Mouse (Mus musculus) embryonic facial prominence, embryonic 14.5 days (tissue): Measurements from ENCODE around the gene Pisd. TPM values are rescaled to one million over a fixed set of nuclear protein-coding genes. Genes with fewer than 3 reads are reported as not detected.
"Not testable (repeated sequence)": the region's sequence is repeated elsewhere in the genome, so short reads cannot be mapped to it uniquely, and the experiment has no call there.

Experiments used
- ATAC-seq: fragments of 200-750 bp; cut with Nextera tagmentation; 2 replicates; pipeline ENCODE4 v1.8.0; 2017; ENCODE audit warnings: low read depth, moderate number of reproducible peaks, moderate TSS enrichment
- DNase-seq: peaks from one replicate; pipeline ENCODE4 v3.0.0-alpha.2; 2015; ENCODE audit warnings: low spot score
- H3K27ac ChIP-seq: fragments of 300-500 bp; sonication (generic); replicated peaks from 2 replicates; pipeline ENCODE4 v1.5.1; 2014; ENCODE audit warnings: low read depth, mild to moderate bottlenecking, low read length, moderate library complexity
- H3K27me3 ChIP-seq: fragments of 300-500 bp; sonication (generic); replicated peaks from 2 replicates; pipeline ENCODE4 v1.6.1; 2014; ENCODE audit warnings: low read length; ENCODE audit not compliant: control insufficient read depth, insufficient read depth
- H3K36me3 ChIP-seq: fragments of 300-500 bp; sonication (generic); 2 replicates; pipeline ENCODE4 v1.6.1; 2014; ENCODE audit warnings: low read length, mixed read lengths; ENCODE audit not compliant: control insufficient read depth, insufficient read depth
- H3K4me1 ChIP-seq: fragments of 300-500 bp; sonication (generic); 2 replicates; pipeline ENCODE4 v1.6.1; 2014; ENCODE audit warnings: antibody characterized with exemption, low read length; ENCODE audit not compliant: control insufficient read depth, insufficient read depth
- H3K4me2 ChIP-seq: fragments of 300-500 bp; sonication (generic); 2 replicates; pipeline ENCODE4 v1.6.1; 2014; ENCODE audit warnings: low read depth, mild to moderate bottlenecking, low read length, moderate library complexity, mixed read lengths
- H3K4me3 ChIP-seq: fragments of 300-500 bp; sonication (generic); 2 replicates; pipeline ENCODE4 v1.5.1; 2014; ENCODE audit warnings: low read depth, mild to moderate bottlenecking, low read length
- H3K9ac ChIP-seq: fragments of 300-500 bp; sonication (generic); 2 replicates; pipeline ENCODE4 v1.6.1; 2014; ENCODE audit warnings: low read depth, mild to moderate bottlenecking, low read length, moderate library complexity, mixed read lengths
- H3K9me3 ChIP-seq: fragments of 300-500 bp; sonication (generic); 2 replicates; pipeline ENCODE4 v1.6.1; 2016; ENCODE audit warnings: low read length; ENCODE audit not compliant: control insufficient read depth
- WGBS: fragments of 180-500 bp; shearing (Covaris S2); extraction: QIAGEN DNeasy Blood & Tissue Kit; methylation state at CpG from one replicate; pipeline ENCODE4 v1.1.7; 2014; 5-methylcytosine and 5-hydroxymethylcytosine counted together
- polyA plus RNA-seq: library from polyadenylated mRNA; unstranded; fragments of >200 nt; fragmentation: Nextera tagmentation; extraction: Ambion mirVana; gene quantifications from 2 replicates; pipeline ENCODE4 v1.2.1, GENCODE M21; 2014

Gene Pisd
- polyA plus RNA-seq, 1 experiment from 2014 or later, result 52.5 TPM

- ATAC-seq (no peak), DNase-seq (no peak)
- H3K4me1 ChIP-seq, result peaks cover 3% of the 10 kb centered on the region; the same call in 1 of the 2 replicates
- no peak overlapping the region for H3K4me3 ChIP-seq
- no peak overlapping the region for H3K27ac ChIP-seq
- H3K36me3 ChIP-seq, result no peaks in the 10 kb centered on the region; the same call in 1 of the 2 replicates
- H3K9ac ChIP-seq, result no peak overlapping the region
- H3K27me3 ChIP-seq, result no peaks in the 10 kb centered on the region
- no peaks in the 10 kb centered on the region for H3K9me3 ChIP-seq
- no peak overlapping the region for H3K4me2 ChIP-seq
- WGBS, result 97% methylated on average over 5 of the region's 5 CpGs
Observed at GRCm38 (mm10) chr5:32781596-32781995, 3.9 kb downstream of the Pisd start.

GRCm38 (mm10) chr5:32778168-32778567 is 7.3 kb downstream of the Pisd start:
- 85% methylated on average over 3 of the region's 3 CpGs for WGBS
- ATAC-seq (no peak), DNase-seq (no peak)
- no peak overlapping the region for H3K4me3 ChIP-seq
- no peak overlapping the region for H3K27ac ChIP-seq
- H3K36me3 ChIP-seq, result peaks cover 7% of the 10 kb centered on the region; the same call in 1 of the 2 replicates
- no peak overlapping the region for H3K9ac ChIP-seq
- no peak overlapping the region for H3K4me2 ChIP-seq
- H3K4me1 ChIP-seq, result no peaks in the 10 kb centered on the region
- H3K9me3 ChIP-seq, result no peaks in the 10 kb centered on the region
- H3K27me3 ChIP-seq, result no peaks in the 10 kb centered on the region

DNA sequence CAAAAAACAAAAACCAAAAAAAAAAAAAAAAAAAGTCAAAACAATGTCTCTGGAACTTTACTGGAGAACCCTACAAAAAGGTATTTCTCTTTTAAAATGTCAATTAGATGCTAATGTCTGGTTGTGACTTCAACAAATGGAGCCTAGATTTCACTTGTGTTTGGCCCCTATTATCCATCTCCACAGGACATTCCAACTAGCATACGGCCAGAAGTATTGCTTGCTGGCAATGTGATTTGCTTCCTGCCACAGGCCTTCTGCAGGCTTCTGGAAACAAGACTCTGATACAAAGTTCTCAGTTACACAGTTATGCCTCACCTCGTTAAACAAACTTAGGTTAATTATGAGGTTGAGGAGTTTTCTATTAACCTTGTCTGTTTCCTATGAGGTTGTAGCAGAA is 13.1 kb downstream of the Pisd start:
- H3K27ac ChIP-seq, result no peak overlapping the region
- no peak overlapping the region for H3K4me2 ChIP-seq
- no peaks in the 10 kb centered on the region for H3K9me3 ChIP-seq
- ATAC-seq, result no peak
- H3K4me1 ChIP-seq, result no peaks in the 10 kb centered on the region
- DNase-seq, result no peak
- no peak overlapping the region for H3K4me3 ChIP-seq
- H3K27me3 ChIP-seq, result no peaks in the 10 kb centered on the region
- H3K36me3 ChIP-seq, result peaks cover 14% of the 10 kb centered on the region; the same call in 1 of the 2 replicates
- no peak overlapping the region for H3K9ac ChIP-seq
- 79% methylated on average over 2 of the region's 2 CpGs for WGBS

DNA sequence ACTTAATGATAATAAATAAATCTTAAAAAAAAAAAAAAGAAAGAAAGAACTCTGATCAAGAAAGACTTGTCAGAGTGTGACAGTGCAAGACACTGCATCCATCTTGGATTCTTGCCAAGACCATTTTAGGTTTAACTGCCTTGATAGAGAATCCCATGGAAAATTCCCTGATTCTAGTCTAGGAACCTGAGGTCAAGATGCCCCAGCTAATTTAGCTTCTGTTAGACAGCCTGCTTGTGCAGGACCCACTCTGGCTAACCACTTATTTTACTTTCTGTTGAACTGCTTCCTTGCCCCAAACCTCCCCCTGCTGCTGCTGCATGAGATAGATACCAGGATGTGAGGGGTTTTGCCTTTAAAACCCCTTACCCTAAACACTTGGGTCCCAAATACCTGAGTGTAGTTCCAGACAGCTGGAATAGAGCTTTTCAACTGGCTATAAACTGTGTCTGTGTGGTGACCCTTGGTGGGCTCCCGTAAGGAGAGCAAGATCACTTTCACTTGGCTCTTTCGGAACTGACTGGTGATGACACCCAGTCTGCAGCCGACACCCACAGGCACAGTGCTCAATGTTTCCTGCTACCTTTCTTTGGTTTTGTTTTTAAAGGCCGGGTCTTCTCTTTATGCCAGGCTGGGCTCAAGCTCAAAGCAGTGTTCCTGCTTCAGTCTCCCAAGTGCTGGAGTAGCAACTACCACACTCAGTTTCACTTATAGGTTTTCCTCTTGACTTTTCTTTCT is 17.6 kb downstream of the Pisd start:
- Histone ChIP-seq H3K9ac (no peak overlapping the region), H3K36me3 (peaks cover 22% of the 10 kb centered on the region), H3K9me3 (no peaks in the 10 kb centered on the region), H3K4me1 (no peaks in the 10 kb centered on the region), H3K27ac (no peak overlapping the region), H3K27me3 (no peaks in the 10 kb centered on the region), H3K4me2 (no peak overlapping the region), H3K4me3 (no peak overlapping the region)
- ATAC-seq (no peak), DNase-seq (no peak)
- WGBS, result 90% methylated on average over 4 of the region's 4 CpGs

GRCm38 (mm10) chr5:32767004-32767403 is 18.4 kb downstream of the Pisd start:
- Histone ChIP-seq H3K27ac (no peak overlapping the region), H3K4me1 (no peaks in the 10 kb centered on the region), H3K27me3 (no peaks in the 10 kb centered on the region), H3K36me3 (peaks cover 24% of the 10 kb centered on the region), H3K4me3 (no peak overlapping the region), H3K9me3 (no peaks in the 10 kb centered on the region), H3K9ac (no peak overlapping the region), H3K4me2 (no peak overlapping the region)
- ATAC-seq (no peak), DNase-seq (no peak)
- 88% methylated on average over 3 of the region's 3 CpGs for WGBS

DNA sequence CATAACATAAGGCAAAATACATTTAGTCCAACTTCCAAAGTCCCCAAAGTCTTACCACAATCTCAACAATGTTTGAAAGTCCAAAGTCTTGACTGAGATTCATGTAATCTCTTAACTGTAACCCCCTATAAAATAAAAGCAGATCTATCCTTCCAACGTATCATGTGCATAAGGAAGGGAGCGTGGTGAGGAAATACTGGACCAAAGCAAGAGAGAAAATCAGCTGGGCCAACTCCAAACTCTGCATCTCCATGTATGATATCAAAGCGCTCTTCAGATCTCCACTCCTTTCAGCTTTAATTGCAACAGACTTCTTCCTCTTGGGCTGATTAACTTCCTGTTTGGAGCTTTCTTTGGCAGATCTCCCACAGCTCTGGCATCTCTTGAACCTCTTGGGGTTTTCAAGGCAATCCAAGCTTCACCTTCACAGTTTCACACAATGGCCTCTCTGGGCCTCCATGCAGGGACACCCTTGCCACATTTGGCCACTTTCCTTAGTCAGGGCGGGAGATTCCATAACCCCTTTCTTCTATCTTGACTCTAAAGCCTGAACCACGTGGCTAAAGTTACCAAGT is 23.8 kb downstream of the Pisd start:
- H3K4me2 ChIP-seq, result no peak overlapping the region
- no peak overlapping the region for H3K9ac ChIP-seq
- no peak for ATAC-seq
- peak; percentile 17 for DNase-seq
- no peak overlapping the region for H3K27ac ChIP-seq
- WGBS, result 86% methylated on average over 5 of the region's 5 CpGs
- no peak overlapping the region for H3K4me3 ChIP-seq
- peaks cover 32% of the 10 kb centered on the region for H3K36me3 ChIP-seq
- no peaks in the 10 kb centered on the region for H3K4me1 ChIP-seq
- H3K27me3 ChIP-seq, result no peaks in the 10 kb centered on the region
- H3K9me3 ChIP-seq, result no peaks in the 10 kb centered on the region

DNA sequence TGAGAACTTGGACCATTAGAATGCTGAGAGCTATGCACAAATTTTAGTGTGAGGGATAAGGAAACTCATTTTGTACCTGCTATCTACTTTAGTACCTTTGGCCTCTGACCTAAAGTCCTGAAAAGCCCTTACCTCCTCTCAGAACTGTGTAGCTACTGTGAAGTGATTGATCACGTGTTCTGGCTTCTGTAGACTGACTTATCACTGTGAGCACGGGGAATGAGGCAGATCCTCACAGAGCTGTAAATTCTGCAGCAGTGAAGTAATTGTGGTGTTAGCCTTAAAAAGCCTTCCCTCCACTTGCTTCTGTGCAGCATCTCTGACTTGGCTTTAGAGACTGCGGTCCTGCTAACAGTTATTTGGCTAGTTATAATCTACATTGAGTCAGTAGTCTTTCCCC is 24.7 kb downstream of the Pisd start:
- ATAC-seq, result no peak
- DNase-seq, result no peak
- Histone ChIP-seq H3K4me2 (no peak overlapping the region), H3K4me3 (no peak overlapping the region), H3K9me3 (no peaks in the 10 kb centered on the region), H3K9ac (no peak overlapping the region), H3K27me3 (no peaks in the 10 kb centered on the region), H3K27ac (no peak overlapping the region), H3K4me1 (no peaks in the 10 kb centered on the region), H3K36me3 (peaks cover 32% of the 10 kb centered on the region)
- 88% methylated on average over 3 of the region's 3 CpGs for WGBS

DNA sequence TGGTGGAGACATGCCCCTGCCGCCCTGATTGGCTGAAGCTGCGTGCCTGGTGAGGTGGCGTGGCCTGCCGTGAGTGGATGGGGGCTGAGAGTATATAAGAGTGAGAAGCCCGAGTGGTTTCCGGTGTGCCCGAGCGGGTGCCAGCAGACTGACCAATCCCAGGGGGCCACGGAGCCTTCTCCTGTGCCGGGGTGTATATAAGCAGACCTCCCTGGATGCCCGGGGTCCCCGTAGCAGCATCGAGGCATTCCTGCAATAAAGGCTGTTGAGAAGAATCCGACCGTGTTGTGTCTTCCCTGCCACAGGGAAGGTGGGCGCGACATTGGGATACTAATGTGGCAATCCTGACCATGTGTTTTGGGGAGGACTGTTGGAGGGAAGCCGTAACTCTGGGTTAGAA is 25.1 kb downstream of the Pisd start:
- not testable (repeated sequence) for H3K27ac ChIP-seq, H3K27me3 ChIP-seq, H3K9me3 ChIP-seq, H3K4me1 ChIP-seq, ATAC-seq, DNase-seq, H3K4me2 ChIP-seq, H3K9ac ChIP-seq, H3K4me3 ChIP-seq
- 95% methylated on average over 14 of the region's 18 CpGs for WGBS
- peaks cover 32% of the 10 kb centered on the region for H3K36me3 ChIP-seq

- H3K9ac ChIP-seq, result no peak overlapping the region
- H3K27me3 ChIP-seq, result no peaks in the 10 kb centered on the region
- no peak overlapping the region for H3K27ac ChIP-seq
- DNase-seq, result no peak
- ATAC-seq, result no peak
- H3K4me3 ChIP-seq, result no peak overlapping the region
- no peak overlapping the region for H3K4me2 ChIP-seq
- 74% methylated on average over 2 of the region's 2 CpGs for WGBS
- no peaks in the 10 kb centered on the region for H3K4me1 ChIP-seq
- H3K36me3 ChIP-seq, result peaks cover 32% of the 10 kb centered on the region
- H3K9me3 ChIP-seq, result no peaks in the 10 kb centered on the region
Observed at GRCm38 (mm10) chr5:32759662-32760061, 25.8 kb downstream of the Pisd start.
